Mouse (Mus musculus) inflammation-experienced regulatory T-cells, adult 6 months (primary cell): ENCODE results near the gene Ankrd23. TPM values are rescaled to one million over a fixed set of nuclear protein-coding genes. Genes with fewer than 3 reads are reported as not detected.
A peak's percentile ranks its signal among the peaks of the same experiment; 100 is the strongest.
"Not testable (repeated sequence)": the region's sequence is repeated elsewhere in the genome, so short reads cannot be mapped to it uniquely, and the experiment has no call there.

Source experiments
- ATAC-seq: one replicate; pipeline ENCODE4 v1.8.0; 2017
- polyA plus RNA-seq, 3 experiments: library from polyadenylated mRNA; unstranded; fragments of 100-300 nt; shearing (Covaris generic); gene quantifications; one replicate each; pipeline ENCODE4 v1.2.1; 2017

The Ankrd23 gene
- 10 to 100 TPM; 35.1 to 58.4 (median 36.4) TPM for polyA plus RNA-seq

- not testable (repeated sequence) for ATAC-seq
These were observed at the start of gene Ankrd23 for GRCm38 (mm10) chr1:36536783-36537182. Gene Ankrd23 (minus strand): TSS chr1:36536883.

DNA sequence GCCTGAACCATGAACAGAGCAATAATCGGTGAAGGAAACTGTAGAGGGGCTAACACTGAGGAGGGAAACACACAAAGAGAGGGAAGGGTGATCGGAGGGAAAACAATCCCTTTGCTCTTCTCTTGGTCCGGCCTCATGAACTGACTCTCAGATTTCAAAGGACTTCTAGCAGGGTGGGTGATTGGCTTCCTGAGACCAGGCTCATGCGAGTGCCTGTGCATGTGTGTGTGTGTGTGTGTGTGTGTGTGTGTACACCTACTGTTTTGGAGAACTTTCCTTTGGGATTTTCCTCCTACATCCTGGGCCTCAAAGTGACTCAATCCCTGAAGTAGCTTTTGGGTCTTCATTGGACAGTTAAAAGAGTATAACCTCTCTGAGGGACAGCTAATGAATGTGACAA, 49.6 kb upstream of the Ankrd23 start:
- ATAC-seq, result no peak

DNA sequence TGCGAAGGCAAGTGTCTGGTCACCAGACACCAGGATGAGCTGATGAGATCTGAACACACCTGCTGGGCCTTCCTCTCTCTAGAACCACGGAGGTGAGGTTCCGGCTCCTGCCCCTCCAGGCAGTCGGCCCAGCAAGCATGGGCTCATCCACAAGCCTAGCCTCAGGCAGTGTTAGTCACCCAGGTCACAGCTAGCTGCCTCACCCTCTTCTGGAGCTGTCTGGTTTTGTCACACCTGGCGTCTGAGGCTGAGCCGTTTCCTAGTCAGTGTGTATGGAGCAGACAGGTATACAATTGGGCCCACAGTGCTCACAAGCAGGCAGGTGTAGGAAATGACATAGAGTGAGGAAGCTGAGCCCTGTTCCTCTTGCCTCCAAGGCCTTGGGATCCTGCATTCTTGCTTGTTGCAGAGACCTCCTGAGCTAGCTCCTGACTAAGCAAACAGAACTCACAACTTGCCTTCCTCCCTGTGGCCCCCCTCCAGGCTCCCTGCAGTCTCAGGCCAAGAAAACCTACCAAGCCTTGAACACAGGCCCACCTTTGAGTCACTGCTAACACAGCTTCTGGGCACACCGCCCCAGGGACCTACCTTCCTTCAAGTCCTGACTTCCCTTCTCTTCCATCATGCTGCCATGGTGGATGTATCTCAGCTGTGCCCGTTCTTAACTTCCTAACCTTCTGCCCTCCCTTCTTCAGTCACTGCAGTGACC, 46.9 kb upstream of the Ankrd23 start:
- no peak for ATAC-seq

- no peak for ATAC-seq
These were observed 45.5 kb upstream of the Ankrd23 start for GRCm38 (mm10) chr1:36582211-36582610.

- ATAC-seq, result no peak
These were observed 44.6 kb upstream of the Ankrd23 start for GRCm38 (mm10) chr1:36581260-36581659.

DNA sequence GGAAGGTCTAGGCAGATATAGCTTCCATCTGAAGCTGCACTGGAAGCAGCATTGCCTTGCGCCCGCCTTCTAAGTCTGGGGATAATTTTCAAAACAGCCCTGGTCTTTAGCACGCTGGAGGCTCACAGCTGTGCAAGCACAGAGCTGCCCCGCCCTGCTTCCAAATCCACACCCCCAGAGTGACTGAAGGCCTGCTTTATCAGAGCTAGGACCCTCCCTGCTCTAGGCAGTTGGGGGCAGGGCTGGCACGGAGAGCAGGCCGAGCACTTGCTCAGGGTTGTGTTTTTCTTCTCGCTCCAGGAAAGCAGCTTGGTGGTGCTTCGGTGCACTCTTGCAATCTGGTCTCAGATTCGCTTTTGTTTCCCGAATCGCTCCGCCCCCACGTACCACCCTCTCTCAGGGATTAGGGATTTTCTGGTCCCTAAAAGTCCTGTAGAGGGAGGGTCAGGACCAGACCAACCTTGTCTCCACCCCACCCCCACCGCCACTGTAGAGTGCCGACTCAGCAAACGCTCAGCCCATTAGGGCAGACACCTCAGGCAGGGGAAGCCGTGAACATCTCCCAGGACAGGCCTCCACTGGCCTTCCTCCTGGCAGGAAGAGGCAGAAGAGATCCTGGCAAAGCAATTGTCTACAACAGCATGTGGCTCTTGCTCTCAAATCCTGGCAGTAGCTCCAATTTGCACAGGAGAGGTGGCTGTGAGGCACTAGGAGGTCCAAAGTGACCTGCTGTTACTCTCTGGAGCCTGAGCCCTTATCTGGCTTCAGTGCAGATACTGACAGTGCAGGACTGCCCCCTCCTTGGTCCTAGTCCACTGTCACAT, 43.9 kb upstream of the Ankrd23 start:
- ATAC-seq, result no peak

- no peak for ATAC-seq
These were observed 43.3 kb upstream of the Ankrd23 start for GRCm38 (mm10) chr1:36579974-36580383.

DNA sequence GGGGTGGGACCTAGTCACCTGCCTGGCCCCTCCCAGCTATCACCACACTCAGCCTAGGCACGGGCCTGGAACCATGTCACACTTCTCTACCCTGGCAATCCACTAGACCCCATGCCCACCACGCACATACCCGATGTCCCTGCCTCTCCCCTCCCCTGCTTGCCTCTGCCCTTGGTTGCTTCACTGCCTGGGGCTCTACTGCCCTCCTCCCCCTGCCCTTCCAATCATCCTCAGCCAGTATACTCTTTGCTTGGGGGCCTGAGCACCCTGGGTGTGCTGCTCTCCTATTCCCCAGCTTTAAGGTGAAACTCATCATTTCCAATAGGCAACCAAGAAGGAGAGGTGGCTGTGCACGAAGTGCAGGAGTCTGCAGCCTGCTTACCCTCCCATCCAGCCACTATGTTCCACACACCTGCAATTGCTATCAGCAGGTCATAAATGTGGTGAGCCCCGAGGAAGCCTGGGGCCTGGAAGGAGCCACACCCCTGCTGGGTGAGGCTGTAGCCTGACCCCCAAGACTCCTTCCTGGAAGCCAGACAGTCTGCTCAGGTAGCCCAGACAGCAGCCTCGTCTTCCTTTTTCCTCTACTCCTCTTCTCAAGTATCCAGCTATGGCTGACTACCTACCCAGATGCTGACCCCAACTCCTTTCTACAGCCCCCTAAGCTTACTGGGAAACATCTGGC, 40.5 kb upstream of the Ankrd23 start:
- no peak for ATAC-seq

DNA sequence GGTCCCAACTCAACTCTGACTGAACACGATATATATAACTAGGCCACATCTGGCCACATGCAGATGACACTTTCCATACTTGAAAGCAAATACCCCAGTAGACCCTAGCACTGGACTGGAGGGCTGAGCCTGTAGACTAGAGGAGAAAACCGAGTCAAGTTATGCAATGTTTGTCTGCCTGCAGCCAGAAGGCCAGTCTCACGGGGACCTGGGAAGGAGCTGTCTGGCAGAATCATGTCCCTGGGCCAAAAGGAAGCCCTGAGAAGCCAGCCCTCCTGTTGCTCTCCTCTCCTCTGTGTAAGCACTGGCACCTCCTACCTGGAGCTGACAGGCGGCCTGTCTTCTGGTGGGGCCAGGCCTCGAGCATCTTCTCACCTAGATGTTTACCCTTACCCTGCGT, 38.7 kb upstream of the Ankrd23 start:
- no peak for ATAC-seq

DNA sequence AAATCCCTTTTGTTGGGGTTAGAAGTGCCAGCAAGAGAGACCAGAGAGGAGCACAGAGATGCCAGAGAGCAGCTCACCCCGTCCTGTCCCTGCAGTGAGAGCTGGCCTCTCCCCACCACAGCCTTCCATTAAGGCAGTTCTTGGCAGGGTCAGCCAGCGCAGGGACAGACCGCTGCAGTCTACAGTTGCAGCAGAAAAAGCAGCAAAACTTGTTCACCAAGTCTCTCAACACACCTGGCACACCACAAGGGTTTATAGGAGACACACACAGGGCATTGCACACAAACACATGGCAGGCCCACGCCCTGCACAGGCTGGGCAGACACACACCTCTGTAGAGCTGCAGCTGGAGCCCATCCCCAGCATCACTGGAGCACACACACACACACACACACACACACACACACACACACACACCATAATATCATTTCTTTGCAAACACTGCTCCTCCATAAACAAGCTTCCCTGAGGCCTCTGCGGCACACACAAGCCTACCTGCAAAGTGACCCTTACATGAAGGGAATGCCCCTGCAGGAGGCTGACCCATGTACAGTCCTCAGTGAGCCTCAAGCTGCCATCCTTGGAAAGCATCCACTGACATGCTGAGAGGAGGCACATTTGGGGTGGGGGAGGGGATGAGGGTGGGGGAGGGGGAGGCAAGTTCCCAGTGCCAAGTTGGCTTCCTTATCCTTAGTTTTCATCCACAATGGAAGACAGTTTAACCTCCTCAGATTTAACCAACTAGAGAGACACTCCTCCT, 37.7 kb upstream of the Ankrd23 start:
- ATAC-seq, result no peak

- ATAC-seq, result no peak
These were observed 36.8 kb upstream of the Ankrd23 start for GRCm38 (mm10) chr1:36573524-36573923.

DNA sequence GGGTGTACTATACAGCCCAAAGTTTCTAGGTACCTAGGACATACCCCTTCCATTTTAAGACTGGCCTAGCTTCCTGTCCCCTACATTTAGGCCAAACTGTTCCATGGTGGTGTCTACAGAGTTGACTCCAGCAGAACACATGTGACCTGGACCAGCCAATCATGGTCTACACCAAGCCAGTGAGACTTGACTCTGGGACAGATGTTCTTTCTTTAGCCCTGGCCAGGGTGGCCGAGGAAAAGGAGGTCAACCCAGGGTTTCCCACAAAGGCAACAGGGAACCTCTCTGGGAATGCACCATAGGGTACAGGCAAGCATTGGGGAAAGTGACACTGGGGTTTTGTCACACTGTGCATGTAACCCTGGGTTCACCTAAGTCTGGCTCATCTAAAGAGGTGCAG, 36.0 kb upstream of the Ankrd23 start:
- ATAC-seq, result no peak

DNA sequence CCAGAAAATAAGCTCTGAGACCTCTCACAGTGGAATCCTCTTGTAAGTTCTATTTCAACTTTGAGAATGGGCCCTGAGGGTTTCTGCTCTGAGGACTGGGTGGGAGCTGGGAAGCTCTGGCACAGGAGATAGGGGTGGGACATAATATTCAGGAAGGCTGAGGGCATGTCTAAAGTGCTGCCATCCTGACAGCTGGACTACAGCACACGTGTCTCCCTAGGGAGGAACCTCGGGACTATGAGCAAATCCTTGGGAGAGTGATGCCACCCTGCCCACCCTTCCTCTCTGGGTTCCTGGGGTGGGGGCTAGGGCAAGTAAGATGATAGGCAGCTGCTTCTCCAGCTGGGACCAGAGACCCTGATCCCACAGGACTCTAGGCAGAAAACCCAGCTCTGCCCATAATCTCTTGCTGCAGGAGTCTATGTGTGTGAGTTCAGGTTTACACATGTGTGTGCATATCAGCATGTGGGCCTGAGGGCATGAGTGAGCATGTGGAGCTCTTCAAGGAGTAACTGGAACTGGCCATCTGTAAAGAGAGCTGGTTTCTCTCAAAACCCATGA, 35.5 kb upstream of the Ankrd23 start:
- no peak for ATAC-seq

DNA sequence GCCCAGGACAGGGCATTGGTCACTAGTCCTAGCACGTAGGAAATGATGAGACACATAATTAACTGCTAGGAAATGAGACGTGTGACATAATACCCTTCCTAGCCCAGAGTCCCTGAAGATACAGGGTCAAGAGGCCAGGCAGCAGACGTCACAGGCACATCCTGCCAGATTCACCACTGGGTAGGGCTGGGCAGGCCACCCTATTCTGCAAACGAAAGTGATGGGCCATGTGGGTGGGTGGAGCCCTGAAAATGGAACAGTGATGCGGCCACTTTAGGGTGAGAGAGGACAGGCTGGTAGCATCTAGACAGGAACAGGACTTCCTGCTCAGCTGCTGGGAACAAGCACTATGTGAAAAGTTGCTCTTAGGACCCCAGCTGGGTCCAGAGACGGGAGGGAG, 34.9 kb upstream of the Ankrd23 start:
- peak; percentile 25 for ATAC-seq

DNA sequence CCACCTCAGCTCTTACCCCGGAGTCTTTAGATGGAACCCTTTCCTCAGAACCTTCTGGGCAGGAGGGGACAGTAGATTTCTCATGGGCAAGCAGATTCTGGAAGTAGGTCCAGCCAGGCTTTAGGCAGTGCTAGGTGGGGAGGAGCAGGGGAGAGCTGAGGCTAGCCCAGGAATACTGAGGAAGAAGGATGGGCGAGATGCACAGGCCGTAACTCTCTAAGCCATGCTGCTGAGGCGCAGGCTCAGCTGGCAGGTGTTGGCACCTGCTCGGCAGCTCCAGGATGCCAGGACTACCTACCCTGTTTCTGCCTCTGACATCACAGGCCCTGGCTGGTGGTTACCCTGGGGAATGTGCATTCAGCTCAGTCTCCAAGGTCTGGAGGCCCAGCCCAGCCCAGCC, 33.6 kb upstream of the Ankrd23 start:
- ATAC-seq, result no peak

GRCm38 (mm10) chr1:36569694-36570276, 33.1 kb upstream of the Ankrd23 start:
- no peak for ATAC-seq

DNA sequence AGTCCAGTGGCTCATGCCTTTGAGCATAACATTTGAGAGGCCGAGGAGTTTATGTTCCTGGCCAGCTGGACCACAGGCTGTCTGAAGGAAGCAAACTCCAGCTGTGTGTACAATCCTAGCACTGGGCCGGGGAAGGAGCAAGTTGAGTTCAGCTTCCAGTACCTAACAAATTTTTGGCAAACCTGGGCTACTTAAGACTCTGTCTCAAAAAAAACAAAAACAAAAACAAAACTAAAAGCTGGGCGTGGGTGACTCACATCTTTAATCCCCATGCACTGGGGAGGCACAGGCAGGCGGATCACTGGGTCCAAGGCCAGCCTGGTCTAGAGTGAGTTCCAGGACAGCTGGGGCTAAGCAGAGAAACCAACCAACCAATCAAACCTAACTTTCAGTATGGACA, 32.1 kb upstream of the Ankrd23 start:
- no peak for ATAC-seq

- no peak for ATAC-seq
These were observed 31.3 kb upstream of the Ankrd23 start for GRCm38 (mm10) chr1:36567818-36568603.

GRCm38 (mm10) chr1:36566425-36566824, 29.7 kb upstream of the Ankrd23 start:
- no peak for ATAC-seq

DNA sequence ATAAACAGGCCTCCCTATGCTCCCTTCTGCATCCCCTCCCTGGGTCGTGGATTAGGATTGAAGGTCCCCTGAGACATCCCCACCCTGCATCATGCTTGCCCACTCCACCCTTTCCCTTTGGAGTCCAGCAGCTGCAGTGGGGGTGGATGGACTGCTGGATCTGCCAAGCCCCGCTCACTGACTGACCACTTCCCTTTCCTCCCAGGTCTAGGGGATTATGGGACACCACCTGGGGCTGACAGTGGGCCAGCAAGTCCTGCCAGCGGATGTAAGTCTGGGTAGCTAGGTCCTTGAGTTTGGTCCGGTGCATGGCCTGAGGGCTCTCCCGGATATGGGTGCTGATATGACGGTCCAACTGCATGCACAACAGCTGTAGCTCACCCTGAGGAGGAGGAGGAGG, 27.4 kb upstream of the Ankrd23 start:
- no peak for ATAC-seq

GRCm38 (mm10) chr1:36563632-36564031, 26.9 kb upstream of the Ankrd23 start:
- no peak for ATAC-seq
